Mouse (Mus musculus): Measurements from ENCODE around the gene Spns3.

DNA sequence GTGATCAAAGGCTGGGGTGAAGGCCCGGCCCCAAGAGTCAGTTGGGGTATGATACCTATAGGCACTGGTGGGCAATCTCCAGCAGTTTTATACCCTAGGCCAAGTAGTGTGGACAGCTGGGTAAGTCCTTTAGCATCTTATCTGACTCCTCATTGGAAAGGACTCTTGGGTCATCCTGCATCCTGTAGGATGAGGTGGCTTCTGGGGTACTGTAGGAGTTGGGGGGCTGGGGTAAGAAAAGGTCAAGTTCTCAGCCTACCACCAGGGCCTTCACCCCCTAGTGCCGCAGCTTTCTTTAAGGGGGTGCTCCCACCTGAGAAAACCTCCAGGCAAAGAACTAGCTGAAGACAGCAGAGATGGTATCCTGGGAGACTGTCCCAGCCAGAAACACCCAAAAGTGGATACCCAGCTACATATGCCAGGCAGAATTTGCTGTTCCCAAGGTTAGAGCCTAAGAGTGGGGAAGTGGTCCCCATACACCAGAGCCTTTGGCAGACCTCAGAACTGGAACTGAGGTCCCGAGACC, 98.1 kb downstream of the Spns3 start:
- TF ChIP-seq CTCF (IDR thresholded peaks at IDR 0.05; ENCODE audit: insufficient read depth, low read length): no peak
- TF ChIP-seq POLR2A (IDR thresholded peaks at IDR 0.05; ENCODE audit: borderline replicate concordance, extremely low read depth, low read depth, low read length): no peak

Data from lung, adult 2 months (tissue).